Mouse (Mus musculus) monocyte, adult 2 months (primary cell): ENCODE results near the gene Usp37.

Source experiments
- DNase-seq, 2 experiments: peaks; one replicate each; pipeline ENCODE4 v3.0.0; 2022; ENCODE audit warnings: low spot score in 2 of 2, low read depth in 1 of 2

Gene Usp37

DNA sequence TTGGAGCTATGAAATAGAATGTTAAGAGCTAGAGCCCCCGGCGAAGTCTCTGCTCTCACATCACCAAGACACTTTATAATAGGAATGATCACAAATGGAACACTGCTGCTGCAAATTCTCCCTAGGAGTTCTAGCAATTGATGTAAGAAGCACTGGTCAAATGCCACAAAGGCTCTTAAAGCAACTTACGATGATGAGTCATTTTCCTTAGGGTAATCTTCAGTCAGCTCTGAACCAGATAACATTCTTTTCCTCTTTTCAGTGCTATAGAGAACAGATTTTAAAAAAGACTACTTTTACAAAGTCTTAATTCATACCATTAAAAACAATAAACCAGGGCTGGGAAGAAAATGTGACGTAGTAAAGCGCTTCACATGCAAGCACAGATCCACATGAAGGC is 58.3 kb downstream of the Usp37 start:
- DNase-seq = no peak

GRCm38 (mm10) chr1:74460273-74460672 is 83.8 kb downstream of the Usp37 start:
- no peak for DNase-seq

- DNase-seq = no peak
Measured at GRCm38 (mm10) chr1:74452611-74453045, 91.5 kb downstream of the Usp37 start.

- no peak for DNase-seq
Measured at GRCm38 (mm10) chr1:74444538-74444937, 99.5 kb downstream of the Usp37 start.

DNA sequence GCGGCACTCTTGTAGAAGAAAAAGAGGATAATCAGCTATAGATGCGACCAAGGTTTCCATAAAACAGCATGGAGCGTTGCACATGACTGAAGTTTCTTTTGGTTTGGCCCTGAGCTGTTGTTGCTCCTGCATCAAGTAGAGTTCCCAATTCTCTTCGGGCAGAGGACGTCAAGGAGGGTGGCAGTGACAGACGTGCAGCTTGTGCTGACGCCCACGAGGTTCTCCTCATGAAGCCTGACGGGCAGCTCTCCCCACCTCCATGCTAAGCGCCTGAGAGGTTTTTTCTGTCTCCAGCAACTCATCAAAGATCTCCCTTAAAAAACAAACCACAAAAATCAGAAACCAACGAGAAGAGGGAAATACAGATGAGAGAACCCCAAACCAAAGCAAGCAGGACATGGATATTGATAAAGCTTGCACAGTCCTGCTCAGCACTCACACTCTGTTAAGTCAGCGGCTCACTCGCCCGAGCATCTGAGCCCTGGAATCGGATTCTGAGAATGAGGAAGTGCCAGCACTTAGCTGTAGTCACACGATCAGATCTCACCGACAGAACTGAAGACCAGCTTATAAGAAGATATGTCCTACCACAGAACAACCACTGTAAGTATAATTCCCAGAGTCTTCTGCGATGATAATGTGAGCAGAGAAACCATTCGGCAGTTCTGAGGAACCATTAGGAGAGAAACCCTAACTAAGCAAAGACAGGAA is 104.8 kb downstream of the Usp37 start:
- DNase-seq = no peak

GRCm38 (mm10) chr1:74437702-74438427 is 106.2 kb downstream of the Usp37 start:
- no peak for DNase-seq

GRCm38 (mm10) chr1:74435563-74435962 is 108.5 kb downstream of the Usp37 start:
- DNase-seq = peak in 1 of 2 experiments; percentile 26

- peak; percentile 43 to 49 for DNase-seq
Measured at GRCm38 (mm10) chr1:74434596-74434995, 109.5 kb downstream of the Usp37 start.

GRCm38 (mm10) chr1:74433220-74433619 is 110.9 kb downstream of the Usp37 start:
- DNase-seq = no peak

- DNase-seq = no peak
Measured at GRCm38 (mm10) chr1:74425845-74426244, 118.2 kb downstream of the Usp37 start.

- DNase-seq = no peak
Measured at GRCm38 (mm10) chr1:74423147-74423546, 120.9 kb downstream of the Usp37 start.

DNA sequence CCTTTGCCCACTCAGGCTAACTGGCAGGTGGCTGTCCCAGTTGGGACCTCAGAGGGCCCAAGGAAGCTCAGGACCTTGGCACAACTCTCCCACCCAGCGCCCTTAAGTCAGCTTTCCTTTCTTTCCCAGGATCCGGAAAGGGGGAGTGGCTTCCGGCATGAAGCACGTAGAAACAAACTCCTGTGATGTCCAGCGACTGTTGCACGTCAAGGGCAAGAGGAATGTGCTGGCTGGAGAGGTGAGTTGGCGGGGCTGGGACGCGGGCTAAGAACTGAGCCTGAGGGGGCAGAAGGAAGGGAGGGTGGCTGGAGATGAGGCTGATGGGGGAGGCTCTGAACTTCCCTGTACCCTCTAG is 124.7 kb downstream of the Usp37 start:
- DNase-seq = no peak

- DNase-seq = no peak
Measured at GRCm38 (mm10) chr1:74418747-74419439, 125.2 kb downstream of the Usp37 start.

GRCm38 (mm10) chr1:74415143-74415542 is 128.9 kb downstream of the Usp37 start:
- no peak for DNase-seq

DNA sequence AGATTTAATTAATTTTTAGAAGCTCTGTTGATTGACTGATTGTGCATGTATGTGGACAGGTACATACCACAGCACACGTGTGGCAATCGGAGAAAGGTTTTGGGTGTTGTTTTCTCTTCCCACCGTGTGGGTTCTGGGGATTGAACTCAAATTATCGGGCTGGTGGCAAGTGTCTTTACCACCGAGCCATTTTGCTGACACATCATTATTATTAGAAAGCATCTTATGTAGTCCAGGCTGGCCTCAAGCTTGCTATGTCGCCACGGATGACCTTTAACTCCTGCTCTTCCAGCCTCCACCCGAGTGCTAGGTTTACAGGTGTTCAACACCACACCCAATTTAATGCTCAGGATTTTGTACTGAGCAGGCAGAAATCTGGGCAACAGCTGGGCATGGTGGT is 131.4 kb downstream of the Usp37 start:
- no peak for DNase-seq

DNA sequence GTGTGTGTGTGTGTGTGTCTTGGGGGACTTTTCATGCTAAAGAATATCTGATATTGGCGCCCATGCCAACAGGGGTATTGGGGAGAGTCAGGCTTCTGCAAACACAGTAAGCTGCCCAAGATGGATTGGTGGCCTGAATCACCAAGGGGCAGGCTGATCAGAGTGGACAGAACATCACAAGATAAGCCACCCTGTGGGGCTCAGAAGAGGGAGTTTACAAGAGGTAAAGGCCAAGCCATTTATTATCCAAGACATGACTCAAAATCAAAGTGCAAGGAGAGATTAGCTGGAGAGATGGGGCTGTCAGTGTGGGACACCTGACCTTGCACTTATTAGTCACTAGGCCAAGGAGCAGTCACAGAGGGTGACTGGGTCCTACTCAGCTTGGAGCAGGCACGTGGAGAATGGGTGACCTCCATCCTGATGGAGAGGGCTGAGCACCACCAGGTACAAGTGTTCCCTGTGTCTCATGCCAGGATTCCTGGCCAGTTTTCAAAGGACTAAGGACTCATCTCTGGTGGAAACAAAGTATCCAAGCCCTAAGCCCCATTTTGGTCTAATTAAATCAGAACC is 132.2 kb downstream of the Usp37 start:
- no peak for DNase-seq

GRCm38 (mm10) chr1:74408589-74409504 is 135.2 kb downstream of the Usp37 start, which contains the start of gene Vil1:
TSS of gene Vil1 (plus strand) at chr1:74409376.
- no peak for DNase-seq

DNA sequence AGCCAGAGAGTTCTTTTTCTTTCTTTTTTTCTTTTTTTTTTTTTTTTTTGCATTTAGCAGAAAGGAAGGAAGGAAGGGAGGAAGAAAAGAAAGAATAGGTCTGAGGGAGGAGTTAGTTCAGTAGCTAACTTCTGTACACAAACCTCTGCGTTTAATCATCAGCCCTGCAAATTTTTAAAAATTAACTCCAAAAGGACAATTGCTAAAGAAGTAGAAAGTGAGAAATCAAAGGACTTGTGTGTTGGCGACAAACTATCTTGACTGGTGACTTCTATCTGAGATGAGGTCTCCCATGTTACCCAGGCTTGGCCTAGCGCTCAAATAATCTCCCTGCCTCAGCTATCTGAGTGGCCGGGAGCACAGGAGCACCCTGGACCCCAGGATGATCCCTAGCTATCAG is 139.9 kb downstream of the Usp37 start:
- no peak for DNase-seq

DNA sequence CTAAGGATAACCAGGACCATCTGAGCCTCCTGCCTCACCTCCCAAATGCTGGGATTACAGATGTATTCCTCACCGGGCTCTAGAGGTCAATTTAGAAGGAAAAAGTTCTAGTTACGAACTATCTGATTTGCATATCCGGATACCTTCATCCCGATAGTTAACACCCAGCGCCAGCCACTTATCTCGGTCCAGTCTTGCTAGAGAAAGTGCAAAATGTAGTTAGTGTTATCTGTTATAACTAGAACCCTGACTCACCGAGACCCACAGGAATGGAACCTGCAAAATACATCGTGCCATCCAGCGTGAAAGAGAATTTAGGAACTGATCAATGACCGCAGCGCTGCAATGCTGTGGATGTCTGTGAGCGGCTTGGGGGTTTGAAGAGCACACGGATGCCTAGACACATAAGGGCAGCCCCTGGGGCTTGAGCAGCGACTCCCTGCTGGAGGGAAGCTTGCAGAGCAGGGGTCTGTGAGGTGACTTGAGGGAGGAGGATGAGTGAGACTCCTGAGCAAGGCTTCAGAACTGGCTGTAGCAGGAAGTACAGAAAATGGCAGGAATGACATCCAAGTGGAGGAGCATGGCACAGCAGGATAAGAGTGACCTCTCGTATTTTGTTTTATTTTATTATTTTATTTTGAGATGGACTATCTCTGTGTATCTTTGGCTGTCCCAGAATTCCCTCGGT is 142.9 kb downstream of the Usp37 start:
- no peak for DNase-seq

DNA sequence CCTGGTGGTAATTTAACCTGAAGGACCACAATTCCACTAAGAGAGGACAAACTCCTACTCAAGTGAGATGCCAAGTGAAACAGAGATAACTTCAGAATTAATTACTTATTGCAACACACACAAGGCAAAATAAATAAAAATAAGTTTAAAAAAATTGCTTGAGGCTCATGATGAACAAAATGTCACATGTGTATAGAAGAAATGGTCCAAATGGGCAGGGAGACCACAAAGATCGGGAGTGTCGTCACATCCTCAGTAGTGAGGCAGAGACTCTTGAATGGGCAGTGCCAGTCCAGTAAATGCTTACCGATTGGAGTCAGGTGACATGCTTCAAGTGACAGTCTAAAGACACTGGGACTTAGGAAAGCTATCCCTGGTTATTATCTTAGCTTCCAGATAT is 143.6 kb downstream of the Usp37 start:
- no peak for DNase-seq
